Mouse (Mus musculus): ENCODE measurements at regions not wholly inside any gene's neighbourhood (a gene's known extent, or its start where the extent isn't known, plus 50 kb on each side); places are given as distances from the start of the nearest gene placed in this dataset.

- Histone ChIP-seq H3K27ac (ENCODE audit: insufficient read depth, low read length) (no peak overlapping the region), H3K4me3 (ENCODE audit: insufficient read depth, low read length) (no peak overlapping the region), H3K4me1 (ENCODE audit: control insufficient read depth, insufficient read depth, low read length) (0 out of 2 replicates have a peak, but pooled peaks cover 2% of the 10 kb centered on the region)
- TF ChIP-seq CTCF (IDR thresholded peaks at IDR 0.05; ENCODE audit: extremely low read depth, insufficient read depth, low read length) (no peak), POLR2A (IDR thresholded peaks at IDR 0.05; ENCODE audit: extremely low read depth, insufficient read depth, low read length) (no peak)
These were observed 135.4 kb upstream of the Gas1 start for GRCm38 (mm10) chr13:60312397-60313085.

GRCm38 (mm10) chr13:60318436-60319020 lies 141.4 kb upstream of the Gas1 start:
- Histone ChIP-seq H3K4me1 (ENCODE audit: control insufficient read depth, insufficient read depth, low read length) (no peaks in the 10 kb centered on the region), H3K4me3 (ENCODE audit: insufficient read depth, low read length) (no peak overlapping the region), H3K27ac (ENCODE audit: insufficient read depth, low read length) (no peak overlapping the region)
- no peak for TF ChIP-seq CTCF (IDR thresholded peaks at IDR 0.05; ENCODE audit: extremely low read depth, insufficient read depth, low read length)
- no peak for TF ChIP-seq POLR2A (IDR thresholded peaks at IDR 0.05; ENCODE audit: extremely low read depth, insufficient read depth, low read length)

- H3K27ac ChIP-seq (ENCODE audit: insufficient read depth, low read length): no peak overlapping the region
- H3K4me1 ChIP-seq (ENCODE audit: control insufficient read depth, insufficient read depth, low read length): no peaks in the 10 kb centered on the region
- TF ChIP-seq POLR2A (IDR thresholded peaks at IDR 0.05; ENCODE audit: extremely low read depth, insufficient read depth, low read length): no peak
- TF ChIP-seq CTCF (IDR thresholded peaks at IDR 0.05; ENCODE audit: extremely low read depth, insufficient read depth, low read length): no peak
- H3K4me3 ChIP-seq (ENCODE audit: insufficient read depth, low read length): no peak overlapping the region
These were observed 142.1 kb upstream of the Gas1 start for GRCm38 (mm10) chr13:60319268-60319667.

- Histone ChIP-seq H3K27ac (ENCODE audit: insufficient read depth, low read length) (no peak overlapping the region), H3K4me1 (ENCODE audit: control insufficient read depth, insufficient read depth, low read length) (no peaks in the 10 kb centered on the region), H3K4me3 (ENCODE audit: insufficient read depth, low read length) (no peak overlapping the region)
- TF ChIP-seq CTCF (IDR thresholded peaks at IDR 0.05; ENCODE audit: extremely low read depth, insufficient read depth, low read length) (no peak), POLR2A (IDR thresholded peaks at IDR 0.05; ENCODE audit: extremely low read depth, insufficient read depth, low read length) (no peak)
These were observed 142.9 kb upstream of the Gas1 start for GRCm38 (mm10) chr13:60319861-60320602.

GRCm38 (mm10) chr13:60322579-60322978 lies 145.4 kb upstream of the Gas1 start:
- H3K27ac ChIP-seq (ENCODE audit: insufficient read depth, low read length): no peak overlapping the region
- no peak overlapping the region for H3K4me3 ChIP-seq (ENCODE audit: insufficient read depth, low read length)
- H3K4me1 ChIP-seq (ENCODE audit: control insufficient read depth, insufficient read depth, low read length): no peaks in the 10 kb centered on the region
- TF ChIP-seq POLR2A (IDR thresholded peaks at IDR 0.05; ENCODE audit: extremely low read depth, insufficient read depth, low read length) (no peak), CTCF (IDR thresholded peaks at IDR 0.05; ENCODE audit: extremely low read depth, insufficient read depth, low read length) (no peak)

- peaks cover 5% of the 10 kb centered on the region; the same call in 1 of the 2 replicates for H3K4me1 ChIP-seq (ENCODE audit: control insufficient read depth, insufficient read depth, low read length)
- no peak for TF ChIP-seq POLR2A (IDR thresholded peaks at IDR 0.05; ENCODE audit: extremely low read depth, insufficient read depth, low read length)
- no peak for TF ChIP-seq CTCF (IDR thresholded peaks at IDR 0.05; ENCODE audit: extremely low read depth, insufficient read depth, low read length)
- peak overlapping the region; percentile 69; the same call in 1 of the 2 replicates for H3K27ac ChIP-seq (ENCODE audit: insufficient read depth, low read length)
- H3K4me3 ChIP-seq (ENCODE audit: insufficient read depth, low read length): no peak overlapping the region
These were observed 153.5 kb upstream of the Gas1 start for GRCm38 (mm10) chr13:60330475-60331258.

GRCm38 (mm10) chr13:60336196-60336595 lies 159.0 kb upstream of the Gas1 start:
- TF ChIP-seq POLR2A (IDR thresholded peaks at IDR 0.05; ENCODE audit: extremely low read depth, insufficient read depth, low read length) (no peak), CTCF (IDR thresholded peaks at IDR 0.05; ENCODE audit: extremely low read depth, insufficient read depth, low read length) (no peak)
- H3K4me3 ChIP-seq (ENCODE audit: insufficient read depth, low read length): no peak overlapping the region
- no peak overlapping the region for H3K27ac ChIP-seq (ENCODE audit: insufficient read depth, low read length)
- peaks cover 4% of the 10 kb centered on the region for H3K4me1 ChIP-seq (ENCODE audit: control insufficient read depth, insufficient read depth, low read length)

- H3K4me1 ChIP-seq (ENCODE audit: control insufficient read depth, insufficient read depth, low read length): peaks cover 3% of the 10 kb centered on the region
- TF ChIP-seq CTCF (IDR thresholded peaks at IDR 0.05; ENCODE audit: extremely low read depth, insufficient read depth, low read length): no peak
- no peak for TF ChIP-seq POLR2A (IDR thresholded peaks at IDR 0.05; ENCODE audit: extremely low read depth, insufficient read depth, low read length)
- no peak overlapping the region for H3K27ac ChIP-seq (ENCODE audit: insufficient read depth, low read length)
- H3K4me3 ChIP-seq (ENCODE audit: insufficient read depth, low read length): no peak overlapping the region
These were observed 160.2 kb upstream of the Gas1 start for GRCm38 (mm10) chr13:60337383-60337782.

GRCm38 (mm10) chr13:60338107-60338506 lies 160.9 kb upstream of the Gas1 start:
- H3K4me1 ChIP-seq (ENCODE audit: control insufficient read depth, insufficient read depth, low read length): peaks cover 3% of the 10 kb centered on the region
- no peak overlapping the region for H3K27ac ChIP-seq (ENCODE audit: insufficient read depth, low read length)
- TF ChIP-seq CTCF (IDR thresholded peaks at IDR 0.05; ENCODE audit: extremely low read depth, insufficient read depth, low read length) (no peak), POLR2A (IDR thresholded peaks at IDR 0.05; ENCODE audit: extremely low read depth, insufficient read depth, low read length) (no peak)
- no peak overlapping the region for H3K4me3 ChIP-seq (ENCODE audit: insufficient read depth, low read length)
